Mouse (Mus musculus) mature B cell (primary cell): ENCODE results near the gene Khdc1b.
"Not testable (repeated sequence)": the region's sequence is repeated elsewhere in the genome, so short reads cannot be mapped to it uniquely, and the experiment has no call there.

ENCODE experiments used
- in situ Hi-C: fragments of 300-500 bp; cut with MboI; formaldehyde crosslinking; loops from 2 replicates; pipeline ENCODE4 v1.14.3; 2019

Gene Khdc1b

DNA sequence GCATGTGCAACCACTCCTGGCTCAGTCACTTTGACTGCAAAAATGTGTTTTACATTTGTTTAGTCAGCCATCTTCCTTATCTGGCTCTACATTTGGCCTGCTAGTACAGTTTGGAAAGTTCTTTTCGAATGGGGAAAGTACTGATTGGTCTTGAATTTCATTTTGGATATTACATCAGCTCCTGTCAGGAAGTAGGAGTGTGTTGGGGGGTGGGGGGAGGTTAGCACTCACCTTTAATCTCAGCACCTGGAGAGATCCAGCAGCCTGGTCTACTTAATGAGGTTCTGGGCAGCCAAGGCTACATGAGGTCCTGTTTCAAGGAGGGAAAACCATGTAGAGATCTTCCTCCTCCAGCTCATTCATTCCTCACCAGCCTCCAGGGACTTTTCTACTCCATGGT lies at the start of gene Khdc1b:
Khdc1b (plus strand) TSS at position 301 of the 400 bp plus-strand sequence.
- in situ Hi-C loops, result no loop called here

DNA sequence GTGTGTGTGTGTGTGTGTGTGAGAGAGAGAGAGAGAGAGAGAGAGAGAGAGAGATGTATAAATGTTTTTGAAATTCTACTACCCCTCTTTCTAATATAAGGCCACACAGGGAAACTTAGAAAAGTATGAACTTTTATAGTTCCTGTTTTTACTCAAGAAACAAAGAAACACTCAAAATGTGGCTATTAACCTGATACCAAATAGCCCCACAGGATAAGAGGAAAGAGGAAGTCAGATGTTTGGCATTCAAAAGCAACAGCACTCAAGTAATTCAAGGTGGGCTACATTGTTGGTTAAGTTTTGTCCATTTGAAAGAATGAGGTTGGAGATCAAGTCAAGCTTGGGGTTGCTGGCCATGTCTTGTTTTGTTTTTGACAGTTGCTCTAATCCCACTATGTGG lies 47.5 kb upstream of the Khdc1b start:
- in situ Hi-C loops, result no loop called here

DNA sequence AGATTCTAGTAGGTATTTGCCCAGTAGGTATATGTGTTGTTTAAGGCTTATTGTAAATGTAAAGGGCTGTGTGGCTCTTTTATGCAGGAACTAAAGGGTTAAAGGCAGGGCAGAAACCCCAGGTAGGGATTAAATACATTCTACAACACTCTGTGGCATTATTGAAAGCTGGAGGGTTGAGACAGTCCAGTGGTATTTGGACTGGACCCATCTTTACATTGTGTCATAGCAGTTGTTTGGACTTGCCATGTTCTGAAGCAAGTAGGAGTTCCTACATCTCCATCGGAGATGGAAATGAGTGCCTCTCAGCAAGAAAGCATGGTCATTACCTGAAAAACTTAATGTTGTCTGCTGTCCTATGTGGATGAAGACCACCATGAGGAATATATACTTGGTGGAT lies 42.6 kb upstream of the Khdc1b start:
- in situ Hi-C loops, result no loop called here

DNA sequence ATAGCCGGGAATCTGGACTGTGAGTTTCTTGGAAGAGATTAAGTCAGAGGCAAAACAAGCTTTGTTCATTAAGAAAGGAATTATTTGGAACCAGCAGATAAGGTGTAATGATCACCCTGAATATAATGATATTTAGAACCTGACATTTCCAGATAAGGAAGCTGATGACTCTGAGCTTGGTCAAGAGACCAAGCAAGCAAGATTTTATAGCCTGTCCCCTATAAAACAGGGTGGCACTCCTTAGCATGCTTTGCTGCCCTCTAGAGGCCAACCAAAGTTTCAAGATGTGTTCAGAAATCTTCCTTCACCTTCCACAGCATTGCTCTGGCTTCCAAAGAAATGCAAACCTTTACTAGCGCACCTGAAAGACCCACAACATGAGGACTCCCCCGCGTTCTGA lies 39.1 kb upstream of the Khdc1b start:
- in situ Hi-C loops, result no loop called here

DNA sequence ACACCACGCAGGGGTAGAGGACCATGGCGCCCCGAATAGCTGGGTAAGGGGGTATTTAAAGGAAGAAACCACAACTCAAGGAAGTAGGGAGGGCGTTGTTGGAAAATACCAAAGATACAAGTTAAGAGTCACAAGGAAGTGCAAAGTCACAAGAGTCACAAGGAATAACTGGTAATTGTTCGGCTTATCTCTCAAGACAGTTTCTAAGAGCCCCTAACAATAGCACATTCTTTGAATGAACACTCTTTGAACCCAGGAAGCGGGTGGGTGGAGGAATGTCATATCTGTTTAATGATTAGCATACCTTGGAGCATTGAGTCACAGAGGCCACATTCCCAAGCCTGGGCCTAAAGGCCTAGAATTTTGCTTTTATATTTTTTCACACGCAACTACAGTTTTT lies 38.6 kb upstream of the Khdc1b start:
- in situ Hi-C loops, result not testable (repeated sequence)

GRCm38 (mm10) chr1:21349341-21349740 lies 34.0 kb upstream of the Khdc1b start, which contains the start of gene Khdc1a:
Gene Khdc1a (plus strand): TSS chr1:21349641.
- in situ Hi-C loops, result no loop called here

- in situ Hi-C loops, result not testable (repeated sequence)
These were observed 15.3 kb upstream of the Khdc1b start, which contains the start of gene Khdc1c for GRCm38 (mm10) chr1:21368031-21368430. Gene Khdc1c (plus strand): TSS chr1:21368331.

GRCm38 (mm10) chr1:21391138-21391671 lies 7.8 kb downstream of the Khdc1b start:
- in situ Hi-C loops, result no loop called here

GRCm38 (mm10) chr1:21402804-21403203 lies 19.4 kb downstream of the Khdc1b start:
- in situ Hi-C loops, result loop anchor here (25.0 kb wide), 1 partner anchor 859 kb away; no protein-coding TSS in a partner anchor

DNA sequence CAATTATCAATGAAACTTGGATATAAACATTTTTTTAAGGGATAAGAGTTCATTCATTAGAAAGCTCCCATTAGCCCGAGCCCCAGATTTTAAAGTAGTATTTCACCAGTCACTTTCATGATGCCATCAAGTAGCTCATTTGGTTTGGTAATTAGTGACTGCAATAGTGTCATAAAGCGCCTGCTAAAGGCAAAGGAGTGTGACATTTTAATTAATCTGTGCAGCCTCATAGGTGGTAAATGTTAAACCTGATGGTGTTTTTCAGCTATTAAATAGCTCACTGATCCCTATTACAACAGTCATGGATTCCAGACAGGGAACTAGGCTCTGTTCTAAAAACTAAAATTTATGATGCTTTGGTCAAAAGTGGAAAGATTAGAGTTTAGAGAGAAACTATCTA lies 23.9 kb downstream of the Khdc1b start:
- in situ Hi-C loops, result loop anchor here (25.0 kb wide), 1 partner anchor 855 kb away; no protein-coding TSS in a partner anchor

- in situ Hi-C loops, result loop anchor here (25.0 kb wide), 1 partner anchor 851 kb away; no protein-coding TSS in a partner anchor
These were observed 28.2 kb downstream of the Khdc1b start for GRCm38 (mm10) chr1:21411331-21412196.

- in situ Hi-C loops, result loop anchor here (25.0 kb wide), 1 partner anchor 850 kb away; no protein-coding TSS in a partner anchor
These were observed 28.8 kb downstream of the Khdc1b start for GRCm38 (mm10) chr1:21412197-21412555.

- in situ Hi-C loops, result loop anchor here (25.0 kb wide), 1 partner anchor 843 kb away; no protein-coding TSS in a partner anchor
These were observed 36.0 kb downstream of the Khdc1b start for GRCm38 (mm10) chr1:21419370-21419769.

DNA sequence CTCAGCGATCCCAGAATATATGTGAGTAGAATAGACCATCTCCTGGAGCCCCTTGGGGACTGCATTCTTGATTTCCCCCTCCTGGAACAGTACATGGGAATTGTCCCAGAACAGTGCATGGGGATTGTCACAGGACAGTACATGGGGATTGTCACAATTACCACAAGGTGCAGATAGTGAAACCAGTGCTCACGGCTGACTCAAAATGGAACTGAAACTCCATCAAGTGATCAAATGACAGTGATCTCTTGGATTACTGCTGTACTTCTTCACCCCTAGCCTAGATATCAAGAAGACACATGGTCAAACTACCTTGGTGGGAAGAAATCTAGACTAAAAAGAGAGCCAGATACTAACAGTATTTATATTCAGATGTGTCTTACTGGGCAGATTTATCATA lies 42.3 kb downstream of the Khdc1b start:
- in situ Hi-C loops, result no loop called here

GRCm38 (mm10) chr1:21428079-21428478 lies 44.7 kb downstream of the Khdc1b start:
- in situ Hi-C loops, result no loop called here

DNA sequence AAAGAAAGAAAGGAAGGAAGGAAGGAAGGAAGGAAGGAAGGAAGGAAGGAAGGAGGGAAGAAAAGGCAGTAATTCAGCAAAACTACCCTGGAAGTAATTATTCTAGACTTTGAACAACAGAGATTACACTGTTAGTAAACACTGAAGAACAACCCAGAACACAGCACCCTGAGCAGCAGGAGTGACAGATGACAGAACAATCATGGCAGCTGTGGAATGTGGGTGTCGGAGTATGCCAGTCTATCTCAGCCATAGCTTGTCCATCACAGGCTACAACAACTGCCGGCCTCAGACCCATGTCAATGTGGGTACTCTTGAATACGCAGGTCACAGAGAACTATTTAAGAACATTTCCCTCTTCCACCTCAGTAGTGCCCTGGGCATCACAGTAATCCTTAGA lies 48.3 kb downstream of the Khdc1b start:
- in situ Hi-C loops, result no loop called here

- in situ Hi-C loops, result no loop called here
These were observed 51.5 kb downstream of the Khdc1b start for GRCm38 (mm10) chr1:21434853-21435252.
